ENCODE assay signal across 18 mouse cellular contexts in the genomic region with DNA sequence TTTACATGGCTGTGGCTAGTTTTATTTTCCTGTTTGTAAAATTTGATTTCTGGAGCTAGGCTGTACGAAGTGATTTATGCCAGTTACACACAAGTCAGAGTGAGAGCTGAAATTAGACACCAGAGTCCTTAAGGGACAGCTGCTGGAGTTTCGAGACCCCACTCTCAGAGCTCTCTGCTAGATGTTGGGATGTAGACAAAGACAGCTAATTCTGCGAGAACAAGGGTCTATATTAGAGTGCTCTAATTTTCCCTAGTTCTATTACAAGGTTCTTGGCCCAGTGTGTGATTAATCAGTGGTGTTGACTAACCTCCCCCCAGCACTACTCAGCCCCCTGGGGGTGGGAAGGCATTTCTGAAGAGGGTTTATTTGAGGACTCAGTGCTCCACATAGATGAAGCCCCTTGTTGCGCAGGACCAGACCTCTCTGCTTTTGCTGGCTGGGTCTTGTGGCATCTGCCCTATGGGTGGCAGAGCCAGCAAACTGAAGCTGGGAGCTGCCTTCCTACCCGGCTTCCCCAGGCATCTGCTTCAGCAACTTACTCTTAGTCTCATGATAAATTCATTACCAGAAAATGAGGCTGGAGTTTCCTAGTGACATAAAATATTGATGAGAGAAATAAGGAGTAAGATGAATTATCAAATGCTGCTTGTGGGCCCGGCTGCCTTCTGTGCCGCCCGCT.
DNase-seq lines count a peak whose midpoint lies in the region; ATAC-seq and TF ChIP-seq lines count a peak whose summit lies in the region.
"Had no signal": no experiment of that assay in that cellular context is flagged by ENCODE, and none has a peak within 500 bp of the region (broad histone marks: within the 10 kb centered on the region; RNA-seq: fewer than 3 reads in every experiment).

No protein-coding gene starts in this region.

- TF ChIP-seq POLR2A in limb, embryonic 14.5 days (IDR thresholded peaks at IDR 0.05; ENCODE audit: borderline replicate concordance, extremely low read depth, insufficient read depth, insufficient read length), result no peak

- WGBS in limb, embryonic 14.5 days, result 57% methylated on average over 8 of the region's 8 CpGs
- 76% methylated on average over 8 of the region's 8 CpGs for WGBS in limb, embryonic 10.5 days
- 46% methylated on average over 8 of the region's 8 CpGs for WGBS in forebrain, postnatal 0 days

- no peak overlapping the region for H3K4me2 ChIP-seq in limb, embryonic 14.5 days (replicated peaks; ENCODE audit: low read depth, low read length, severe bottlenecking)
- H3K4me2 ChIP-seq in forebrain, postnatal 0 days (ENCODE audit: low read depth), result no peak overlapping the region
- H3K4me2 ChIP-seq: embryonic facial prominence, embryonic 12.5 days; heart, embryonic 15.5 days; hindbrain, embryonic 15.5 days; limb, embryonic 13.5 days had no signal

- TF ChIP-seq CTCF in forebrain, postnatal 0 days (IDR thresholded peaks at IDR 0.05; ENCODE audit: low read depth), result 0 out of 2 replicates have a peak, but pooled peaks have one; percentile 12

- peak; percentile 58 to 59 for DNase-seq in cerebellum, postnatal 10 days
- no peak for DNase-seq in cerebellum, postnatal 4 days (ENCODE audit: low spot score in 2 of 2)
- DNase-seq in limb, embryonic 14.5 days (ENCODE audit: low spot score), result no peak
- no peak for DNase-seq in limb, embryonic 10.5 days (ENCODE audit: low spot score)
- DNase-seq in forebrain, postnatal 0 days, result peak; percentile 63
- DNase-seq in layer of hippocampus, postnatal 14 days (ENCODE audit: low spot score in 2 of 2), result peak; percentile 45 to 57
- no peak for DNase-seq in gastrocnemius, postnatal 36 days
- no peak for DNase-seq in ovary, postnatal 10 days (ENCODE audit: low spot score)
- DNase-seq: cerebellum, adult 8-10 months; gastrocnemius, postnatal 25 days; kidney, adult 8-10 months; lung, adult 18-20 months; lung, postnatal 4 days; thymus, postnatal 4 days had no signal

- no peak overlapping the region for H3K4me3 ChIP-seq in limb, embryonic 14.5 days (replicated peaks; ENCODE audit: low read length)
- no peak overlapping the region for H3K4me3 ChIP-seq in limb, embryonic 10.5 days
- no peak overlapping the region for H3K4me3 ChIP-seq in forebrain, postnatal 0 days (ENCODE audit: low read depth, low read length)
- H3K4me3 ChIP-seq: embryonic facial prominence, embryonic 12.5 days; heart, embryonic 15.5 days; hindbrain, embryonic 15.5 days; limb, embryonic 13.5 days had no signal

- H3K36me3 ChIP-seq in limb, embryonic 14.5 days (ENCODE audit: control insufficient read depth, insufficient read depth, low read length), result no peaks in the 10 kb centered on the region
- no peaks in the 10 kb centered on the region for H3K36me3 ChIP-seq in limb, embryonic 10.5 days
- H3K36me3 ChIP-seq in forebrain, postnatal 0 days (ENCODE audit: insufficient read depth), result no peaks in the 10 kb centered on the region
- H3K36me3 ChIP-seq: embryonic facial prominence, embryonic 12.5 days; heart, embryonic 15.5 days; hindbrain, embryonic 15.5 days; limb, embryonic 13.5 days had no signal

- intact Hi-C loops in gastrocnemius, postnatal 36 days (cut with DNase I), result no loop called here

- peak; percentile 44; the same call in 1 of the 2 replicates for ATAC-seq in limb, embryonic 14.5 days (ENCODE audit: low FRiP score, low read depth)
- ATAC-seq in forebrain, postnatal 0 days, result peak; percentile 90

- H3K27ac ChIP-seq in limb, embryonic 14.5 days (replicated peaks; ENCODE audit: low read depth, low read length), result no peak overlapping the region
- no peak overlapping the region for H3K27ac ChIP-seq in limb, embryonic 10.5 days
- H3K27ac ChIP-seq in forebrain, postnatal 0 days (ENCODE audit: low read depth, low read length), result peak overlapping the region; percentile 36; the same call in 1 of the 2 replicates
- H3K27ac ChIP-seq: embryonic facial prominence, embryonic 12.5 days; heart, embryonic 15.5 days; hindbrain, embryonic 15.5 days; limb, embryonic 13.5 days had no signal

- no peaks in the 10 kb centered on the region for H3K27me3 ChIP-seq in limb, embryonic 14.5 days (ENCODE audit: control insufficient read depth, insufficient read depth, low read length)
- H3K27me3 ChIP-seq in limb, embryonic 10.5 days (ENCODE audit: low read depth, poor library complexity, severe bottlenecking), result no peaks in the 10 kb centered on the region
- H3K27me3 ChIP-seq in forebrain, postnatal 0 days (ENCODE audit: insufficient read depth, low read length), result no peaks in the 10 kb centered on the region
- H3K27me3 ChIP-seq: embryonic facial prominence, embryonic 12.5 days; heart, embryonic 15.5 days; hindbrain, embryonic 15.5 days; limb, embryonic 13.5 days had no signal

- no peaks in the 10 kb centered on the region for H3K9me3 ChIP-seq in limb, embryonic 14.5 days (ENCODE audit: control insufficient read depth, low read length)
- H3K9me3 ChIP-seq in limb, embryonic 10.5 days (replicated peaks), result no peaks in the 10 kb centered on the region
- H3K9me3 ChIP-seq in forebrain, postnatal 0 days (ENCODE audit: low read length), result no peaks in the 10 kb centered on the region
- H3K9me3 ChIP-seq: embryonic facial prominence, embryonic 12.5 days; heart, embryonic 15.5 days; hindbrain, embryonic 15.5 days; limb, embryonic 13.5 days had no signal

- no peaks in the 10 kb centered on the region for H3K4me1 ChIP-seq in limb, embryonic 14.5 days (ENCODE audit: control insufficient read depth, insufficient read depth, low read length)
- H3K4me1 ChIP-seq in limb, embryonic 10.5 days, result peaks cover 6% of the 10 kb centered on the region
- H3K4me1 ChIP-seq in forebrain, postnatal 0 days (ENCODE audit: insufficient read depth), result peaks cover 7% of the 10 kb centered on the region; the same call in 1 of the 2 replicates
- H3K4me1 ChIP-seq: heart, embryonic 15.5 days had no signal

- H3K9ac ChIP-seq in limb, embryonic 14.5 days (ENCODE audit: low read depth, low read length, severe bottlenecking), result no peak overlapping the region
- no peak overlapping the region for H3K9ac ChIP-seq in forebrain, postnatal 0 days
- H3K9ac ChIP-seq: embryonic facial prominence, embryonic 12.5 days; heart, embryonic 15.5 days; hindbrain, embryonic 15.5 days; limb, embryonic 13.5 days had no signal

Comparison
In these comparisons a context has a peak if more than half of its experiments do, and no peak if none do; other contexts are left out.
1. DNase-seq: peak in cerebellum, postnatal 10 days (2 of 2), forebrain, postnatal 0 days (single experiment) and layer of hippocampus, postnatal 14 days (2 of 2); none in cerebellum, postnatal 4 days (0 of 2), limb, embryonic 14.5 days (single experiment), limb, embryonic 10.5 days (single experiment), gastrocnemius, postnatal 36 days (0 of 2) and ovary, postnatal 10 days (single experiment).